Mouse (Mus musculus) megakaryocyte, embryonic 14.5 days (primary cell): ENCODE data around the gene Rep15. TPM values are rescaled to one million over a fixed set of nuclear protein-coding genes. Genes with fewer than 3 reads are reported as not detected.

ENCODE experiments used
- H3K27me3 ChIP-seq: replicated peaks from 2 replicates; pipeline ENCODE3; 2012; ENCODE audit warnings: inconsistent platforms
- H3K36me3 ChIP-seq: replicated peaks from 2 replicates; pipeline ENCODE3; 2012; ENCODE audit warnings: low read length, inconsistent platforms, mixed read lengths
- H3K4me1 ChIP-seq: 2 replicates; pipeline ENCODE4 v1.6.1; 2012; ENCODE audit warnings: inconsistent platforms
- H3K4me3 ChIP-seq: replicated peaks from 2 replicates; pipeline ENCODE3; 2012; ENCODE audit warnings: moderate library complexity, mild to moderate bottlenecking, inconsistent platforms
- H3K9me3 ChIP-seq: 2 replicates; pipeline ENCODE4 v1.6.1; 2012; ENCODE audit warnings: inconsistent platforms
- FLI1 ChIP-seq: IDR thresholded peaks from 2 replicates; pipeline ENCODE4 v1.6.1; 2012; ENCODE audit warnings: low read length, inconsistent platforms, mixed read lengths
- GATA1 ChIP-seq: IDR thresholded peaks from 3 replicates; pipeline ENCODE4 v1.6.1; 2012; ENCODE audit warnings: mixed read lengths, low read length, inconsistent platforms, borderline replicate concordance
- polyA plus RNA-seq: library from polyadenylated mRNA; stranded (reverse); fragments of >175 nt; gene quantifications from 2 replicates; pipeline ENCODE4 v1.2.3, GENCODE M21; 2012; ENCODE audit warnings: low replicate concordance; ENCODE audit not compliant: insufficient read depth

Rep15 gene
- polyA plus RNA-seq, 1 experiment, result not detected

DNA sequence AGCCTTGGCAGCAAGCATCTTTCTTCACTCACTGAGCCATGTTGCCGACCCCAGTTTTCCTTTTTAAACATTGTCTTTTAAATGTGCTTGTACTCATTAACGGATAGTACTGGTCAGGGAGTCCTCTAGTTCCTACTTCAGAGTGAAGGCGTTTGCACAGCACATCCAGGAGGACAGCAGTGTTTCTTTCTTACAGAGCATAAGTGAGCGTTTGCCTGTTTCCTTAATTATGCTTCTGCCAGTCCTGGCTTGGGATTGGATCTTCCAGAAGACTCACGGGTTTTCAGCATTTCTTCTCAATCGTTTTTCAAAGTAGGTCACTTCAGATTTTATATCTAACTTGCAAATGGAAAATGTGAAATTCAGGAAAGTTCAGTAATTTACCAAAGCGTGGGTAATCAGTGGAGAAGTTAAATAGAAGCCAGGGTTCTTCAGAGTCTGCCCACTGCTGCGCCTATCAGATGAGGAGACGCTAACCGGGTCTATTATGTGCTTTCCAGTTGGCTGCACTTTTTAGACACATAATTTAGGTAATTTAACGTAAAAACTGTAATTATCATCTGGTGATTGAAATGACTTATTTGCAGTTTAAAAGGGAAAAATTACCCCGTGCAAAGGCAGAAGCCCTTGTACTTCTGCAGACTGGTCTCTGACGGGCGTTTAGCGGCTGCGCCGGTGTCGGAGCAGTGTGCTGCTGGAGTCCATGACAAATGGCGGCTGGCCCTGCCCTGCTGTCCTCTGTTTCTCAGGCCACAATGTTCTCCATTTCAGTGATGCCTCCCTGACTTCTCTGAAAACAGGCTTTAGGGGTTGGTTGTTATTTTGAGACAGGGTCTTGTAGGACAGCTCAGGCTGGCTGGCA is 21.6 kb downstream of the Rep15 start:
- Histone ChIP-seq H3K4me3 (no peak overlapping the region), H3K36me3 (peaks cover 97% of the 10 kb centered on the region), H3K27me3 (no peaks in the 10 kb centered on the region), H3K4me1 (no peaks in the 10 kb centered on the region; the same call in 1 of the 2 replicates), H3K9me3 (no peaks in the 10 kb centered on the region)
- TF ChIP-seq FLI1 (no peak), GATA1 (no peak)

- H3K4me3 ChIP-seq, result no peak overlapping the region
- H3K9me3 ChIP-seq, result no peaks in the 10 kb centered on the region
- TF ChIP-seq GATA1, result no peak
- no peak for TF ChIP-seq FLI1
- no peaks in the 10 kb centered on the region for H3K27me3 ChIP-seq
- H3K36me3 ChIP-seq, result peaks cover 97% of the 10 kb centered on the region
- H3K4me1 ChIP-seq, result no peaks in the 10 kb centered on the region; the same call in 1 of the 2 replicates
Observed at GRCm38 (mm10) chr6:147055374-147055977, 23.1 kb downstream of the Rep15 start.

- TF ChIP-seq FLI1, result no peak
- TF ChIP-seq GATA1, result no peak
- Histone ChIP-seq H3K9me3 (no peaks in the 10 kb centered on the region), H3K4me3 (no peak overlapping the region), H3K4me1 (no peaks in the 10 kb centered on the region), H3K27me3 (no peaks in the 10 kb centered on the region), H3K36me3 (peaks cover 97% of the 10 kb centered on the region)
Observed at GRCm38 (mm10) chr6:147059326-147059725, 26.9 kb downstream of the Rep15 start.

GRCm38 (mm10) chr6:147061630-147062029 is 29.2 kb downstream of the Rep15 start:
- Histone ChIP-seq H3K27me3 (no peaks in the 10 kb centered on the region), H3K4me3 (no peak overlapping the region), H3K36me3 (peaks cover 91% of the 10 kb centered on the region), H3K9me3 (no peaks in the 10 kb centered on the region), H3K4me1 (no peaks in the 10 kb centered on the region)
- TF ChIP-seq GATA1, result no peak
- TF ChIP-seq FLI1, result no peak

DNA sequence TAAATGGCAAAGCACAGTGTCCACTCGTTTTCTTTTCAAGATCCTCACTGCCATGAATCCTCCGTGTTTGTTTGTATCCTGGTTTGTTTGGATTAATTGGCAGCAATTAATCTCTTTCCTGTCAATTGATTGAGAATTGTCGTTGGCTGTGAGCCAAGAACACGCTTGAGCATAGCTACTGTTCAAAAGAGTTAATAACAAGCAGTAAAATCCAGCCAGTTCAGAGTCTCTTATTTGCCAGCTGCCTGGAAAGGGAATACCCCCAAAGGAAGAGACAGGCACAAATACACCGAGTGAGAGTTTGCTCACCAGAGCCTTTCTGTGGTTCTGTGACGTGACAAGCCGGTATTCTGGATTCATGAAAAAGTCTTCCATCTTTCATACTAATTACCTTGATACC is 29.6 kb downstream of the Rep15 start:
- H3K9me3 ChIP-seq, result no peaks in the 10 kb centered on the region
- no peak overlapping the region for H3K4me3 ChIP-seq
- no peaks in the 10 kb centered on the region for H3K4me1 ChIP-seq
- H3K36me3 ChIP-seq, result peaks cover 91% of the 10 kb centered on the region
- TF ChIP-seq FLI1 (no peak), GATA1 (no peak)
- H3K27me3 ChIP-seq, result no peaks in the 10 kb centered on the region

DNA sequence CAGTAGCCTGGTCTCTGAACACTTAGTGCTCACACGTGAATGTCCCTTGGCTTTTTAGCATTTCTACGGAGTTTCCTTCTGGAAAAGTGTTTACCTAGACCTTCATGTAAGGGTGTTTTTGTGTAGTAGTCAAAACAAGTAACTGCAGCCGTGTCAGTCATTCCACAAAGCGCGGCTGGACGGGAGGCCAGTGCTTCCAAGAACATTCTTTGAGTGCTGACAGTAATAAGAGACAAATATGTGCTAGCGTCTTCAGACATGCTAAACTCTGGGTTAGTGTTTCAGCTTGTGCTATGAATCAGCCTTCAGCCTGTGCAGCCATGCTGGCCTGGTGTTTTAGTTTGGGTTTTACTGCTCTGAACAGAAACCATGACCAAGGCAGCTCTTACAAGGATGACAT is 30.3 kb downstream of the Rep15 start:
- Histone ChIP-seq H3K4me3 (no peak overlapping the region), H3K36me3 (peaks cover 91% of the 10 kb centered on the region), H3K9me3 (no peaks in the 10 kb centered on the region), H3K27me3 (no peaks in the 10 kb centered on the region), H3K4me1 (no peaks in the 10 kb centered on the region)
- TF ChIP-seq FLI1, result no peak
- no peak for TF ChIP-seq GATA1

GRCm38 (mm10) chr6:147064226-147064943 is 32.0 kb downstream of the Rep15 start:
- peaks cover 87% of the 10 kb centered on the region for H3K36me3 ChIP-seq
- no peaks in the 10 kb centered on the region for H3K4me1 ChIP-seq
- TF ChIP-seq FLI1 (no peak), GATA1 (no peak)
- H3K4me3 ChIP-seq, result no peak overlapping the region
- no peaks in the 10 kb centered on the region for H3K27me3 ChIP-seq
- no peaks in the 10 kb centered on the region for H3K9me3 ChIP-seq

GRCm38 (mm10) chr6:147064944-147065261 is 32.5 kb downstream of the Rep15 start:
- no peaks in the 10 kb centered on the region for H3K27me3 ChIP-seq
- TF ChIP-seq FLI1 (no peak), GATA1 (no peak)
- peaks cover 88% of the 10 kb centered on the region for H3K36me3 ChIP-seq
- no peak overlapping the region for H3K4me3 ChIP-seq
- H3K4me1 ChIP-seq, result no peaks in the 10 kb centered on the region
- no peaks in the 10 kb centered on the region for H3K9me3 ChIP-seq

- H3K4me3 ChIP-seq, result no peak overlapping the region
- TF ChIP-seq GATA1, result no peak
- TF ChIP-seq FLI1, result no peak
- H3K27me3 ChIP-seq, result no peaks in the 10 kb centered on the region
- peaks cover 22% of the 10 kb centered on the region for H3K4me1 ChIP-seq
- peaks cover 43% of the 10 kb centered on the region for H3K36me3 ChIP-seq
- no peaks in the 10 kb centered on the region for H3K9me3 ChIP-seq
Observed at GRCm38 (mm10) chr6:147075808-147076387, 43.5 kb downstream of the Rep15 start.

GRCm38 (mm10) chr6:147076878-147077277 is 44.5 kb downstream of the Rep15 start:
- no peak for TF ChIP-seq FLI1
- no peak for TF ChIP-seq GATA1
- H3K9me3 ChIP-seq, result no peaks in the 10 kb centered on the region
- H3K4me1 ChIP-seq, result peaks cover 15% of the 10 kb centered on the region
- no peak overlapping the region for H3K4me3 ChIP-seq
- H3K27me3 ChIP-seq, result no peaks in the 10 kb centered on the region
- peaks cover 34% of the 10 kb centered on the region for H3K36me3 ChIP-seq
